Mouse (Mus musculus): ENCODE measurements at regions not wholly inside any gene's neighbourhood (a gene's known extent, or its start where the extent isn't known, plus 50 kb on each side); places are given as distances from the start of the nearest gene placed in this dataset.

DNA sequence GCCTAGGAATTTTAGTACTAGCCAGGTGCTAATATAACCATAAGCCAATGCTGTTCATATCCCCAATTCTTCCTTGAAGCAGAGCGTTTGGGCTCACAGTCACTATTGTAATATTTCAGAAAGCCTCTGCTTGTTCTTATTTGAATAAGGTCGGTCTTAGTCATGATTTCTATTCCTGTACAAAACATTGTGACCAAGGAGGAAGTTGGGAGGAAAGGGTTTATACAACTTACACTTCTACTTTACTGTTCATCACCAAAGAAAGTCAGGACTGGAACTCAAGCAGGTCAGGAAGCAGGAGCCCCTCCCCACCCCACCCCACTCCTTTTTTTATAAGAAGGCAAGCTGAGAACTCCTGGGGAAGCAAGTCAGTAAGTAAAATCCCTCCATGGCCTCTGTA, 1202.3 kb downstream of the Otol1 start:
- intact Hi-C loops (cut with DNase I), result no loop called here
- no peak overlapping the region for H3K27ac ChIP-seq
- no peak for TF ChIP-seq CTCF (IDR thresholded peaks at IDR 0.05)
- no peak for DNase-seq (ENCODE audit: extremely low spot score in 1 of 2, low spot score in 2 of 2)
- no peak overlapping the region for H3K4me3 ChIP-seq

DNA sequence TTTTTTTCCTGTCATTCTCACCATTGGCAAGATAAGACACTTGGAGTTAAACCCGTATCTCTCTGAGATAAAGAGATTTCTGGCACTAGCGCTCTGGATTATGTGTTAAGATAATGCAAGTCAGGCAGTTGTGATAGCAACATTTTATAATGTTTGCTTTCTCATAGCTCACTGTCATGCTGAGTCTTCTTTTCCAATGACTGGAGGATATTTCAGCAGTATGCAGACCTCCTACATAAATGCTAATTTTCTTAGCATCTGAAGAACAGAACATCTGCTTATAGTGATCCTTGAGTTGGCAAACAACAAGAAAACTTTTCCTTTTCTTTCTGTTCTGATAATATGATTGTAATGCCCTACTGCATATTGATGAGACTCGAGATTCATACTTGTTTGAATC, 1213.0 kb downstream of the Otol1 start:
- no peak for TF ChIP-seq CTCF (IDR thresholded peaks at IDR 0.05)
- Histone ChIP-seq H3K27ac (no peak overlapping the region), H3K4me3 (no peak overlapping the region)
- no peak for DNase-seq (ENCODE audit: extremely low spot score in 1 of 2, low spot score in 2 of 2)
- intact Hi-C loops (cut with DNase I), result no loop called here

- no peak for DNase-seq (ENCODE audit: extremely low spot score in 1 of 2, low spot score in 2 of 2)
- intact Hi-C loops (cut with DNase I), result no loop called here
- Histone ChIP-seq H3K27ac (peak overlapping the region; percentile 55; the same call in 1 of the 2 replicates), H3K4me3 (no peak overlapping the region)
- no peak for TF ChIP-seq CTCF (IDR thresholded peaks at IDR 0.05)
Measured at GRCm38 (mm10) chr3:71220818-71221217, 1213.4 kb downstream of the Otol1 start.
